Mouse (Mus musculus): ENCODE results near the gene Ptprn2.
A peak's percentile ranks its signal among the peaks of the same experiment; 100 is the strongest.

Ptprn2 gene

GRCm38 (mm10) chr12:116975547-116975946, 490.0 kb downstream of the Ptprn2 start:
- DNase-seq (ENCODE audit: low spot score in 2 of 2) = no peak

- no peak for DNase-seq (ENCODE audit: low spot score in 2 of 2)
Measured at GRCm38 (mm10) chr12:116976981-116977380, 491.5 kb downstream of the Ptprn2 start.

GRCm38 (mm10) chr12:116978201-116978600, 492.7 kb downstream of the Ptprn2 start:
- no peak for DNase-seq (ENCODE audit: low spot score in 2 of 2)

GRCm38 (mm10) chr12:116981315-116981714, 495.8 kb downstream of the Ptprn2 start:
- DNase-seq (ENCODE audit: low spot score in 2 of 2) = no peak

GRCm38 (mm10) chr12:116989144-116989543, 503.6 kb downstream of the Ptprn2 start:
- DNase-seq (ENCODE audit: low spot score in 2 of 2) = no peak

- no peak for DNase-seq (ENCODE audit: low spot score in 2 of 2)
Measured at GRCm38 (mm10) chr12:117001546-117002148, 516.1 kb downstream of the Ptprn2 start.

- no peak for DNase-seq (ENCODE audit: low spot score in 2 of 2)
Measured at GRCm38 (mm10) chr12:117016753-117017595, 531.5 kb downstream of the Ptprn2 start.

- no peak for DNase-seq (ENCODE audit: low spot score in 2 of 2)
Measured at GRCm38 (mm10) chr12:117017912-117018311, 532.4 kb downstream of the Ptprn2 start.

- DNase-seq (ENCODE audit: low spot score in 2 of 2) = peak in 1 of 2 experiments; percentile 20
Measured at GRCm38 (mm10) chr12:117023235-117023634, 537.7 kb downstream of the Ptprn2 start.

GRCm38 (mm10) chr12:117024916-117025315, 539.4 kb downstream of the Ptprn2 start:
- peak; percentile 42 to 72 for DNase-seq (ENCODE audit: low spot score in 2 of 2)

GRCm38 (mm10) chr12:117025676-117026075, 540.2 kb downstream of the Ptprn2 start:
- no peak for DNase-seq (ENCODE audit: low spot score in 2 of 2)

- DNase-seq (ENCODE audit: low spot score in 2 of 2) = no peak
Measured at GRCm38 (mm10) chr12:117027351-117027750, 541.8 kb downstream of the Ptprn2 start.

- no peak for DNase-seq (ENCODE audit: low spot score in 2 of 2)
Measured at GRCm38 (mm10) chr12:117028333-117028961, 542.9 kb downstream of the Ptprn2 start.

GRCm38 (mm10) chr12:117033172-117033571, 547.7 kb downstream of the Ptprn2 start:
- DNase-seq (ENCODE audit: low spot score in 2 of 2) = no peak

- DNase-seq (ENCODE audit: low spot score in 2 of 2) = no peak
Measured at GRCm38 (mm10) chr12:117034506-117034905, 549.0 kb downstream of the Ptprn2 start.

- peak; percentile 31 to 64 for DNase-seq (ENCODE audit: low spot score in 2 of 2)
Measured at GRCm38 (mm10) chr12:117035243-117035642, 549.7 kb downstream of the Ptprn2 start.

- DNase-seq (ENCODE audit: low spot score in 2 of 2) = no peak
Measured at GRCm38 (mm10) chr12:117039411-117039810, 553.9 kb downstream of the Ptprn2 start.

GRCm38 (mm10) chr12:117041409-117041808, 555.9 kb downstream of the Ptprn2 start:
- DNase-seq (ENCODE audit: low spot score in 2 of 2) = no peak

- no peak for DNase-seq (ENCODE audit: low spot score in 2 of 2)
Measured at GRCm38 (mm10) chr12:117042706-117043105, 557.2 kb downstream of the Ptprn2 start.

- no peak for DNase-seq (ENCODE audit: low spot score in 2 of 2)
Measured at GRCm38 (mm10) chr12:117047384-117048251, 562.1 kb downstream of the Ptprn2 start.

GRCm38 (mm10) chr12:117049829-117050228, 564.3 kb downstream of the Ptprn2 start:
- no peak for DNase-seq (ENCODE audit: low spot score in 2 of 2)
